Mouse (Mus musculus): ENCODE measurements at regions not wholly inside any gene's neighbourhood (a gene's known extent, or its start where the extent isn't known, plus 50 kb on each side); places are given as distances from the start of the nearest gene placed in this dataset.

- WGBS = 83% methylated on average over 4 of the region's 4 CpGs
These were observed 127.8 kb downstream of the Cog6 start for GRCm38 (mm10) chr3:52889156-52889715.

GRCm38 (mm10) chr3:52881981-52882380, 135.1 kb downstream of the Cog6 start:
- Histone ChIP-seq H3K36me3 (no peaks in the 10 kb centered on the region), H3K4me1 (no peaks in the 10 kb centered on the region), H3K9me3 (replicated peaks) (no peaks in the 10 kb centered on the region), H3K27ac (replicated peaks) (no peak overlapping the region), H3K4me3 (no peak overlapping the region), H3K27me3 (ENCODE audit: low read depth, poor library complexity, severe bottlenecking) (no peaks in the 10 kb centered on the region)
- no peak for DNase-seq (ENCODE audit: low spot score)
- 88% methylated on average over 3 of the region's 3 CpGs for WGBS

More at GRCm38 (mm10) chr3:52889156-52889715, 127.8 kb downstream of the Cog6 start:
- Histone ChIP-seq H3K4me1 (no peaks in the 10 kb centered on the region), H3K27ac (replicated peaks) (no peak overlapping the region), H3K36me3 (no peaks in the 10 kb centered on the region), H3K9me3 (replicated peaks) (no peaks in the 10 kb centered on the region), H3K27me3 (ENCODE audit: low read depth, poor library complexity, severe bottlenecking) (no peaks in the 10 kb centered on the region), H3K4me3 (no peak overlapping the region)
- DNase-seq (ENCODE audit: low spot score) = no peak

DNA sequence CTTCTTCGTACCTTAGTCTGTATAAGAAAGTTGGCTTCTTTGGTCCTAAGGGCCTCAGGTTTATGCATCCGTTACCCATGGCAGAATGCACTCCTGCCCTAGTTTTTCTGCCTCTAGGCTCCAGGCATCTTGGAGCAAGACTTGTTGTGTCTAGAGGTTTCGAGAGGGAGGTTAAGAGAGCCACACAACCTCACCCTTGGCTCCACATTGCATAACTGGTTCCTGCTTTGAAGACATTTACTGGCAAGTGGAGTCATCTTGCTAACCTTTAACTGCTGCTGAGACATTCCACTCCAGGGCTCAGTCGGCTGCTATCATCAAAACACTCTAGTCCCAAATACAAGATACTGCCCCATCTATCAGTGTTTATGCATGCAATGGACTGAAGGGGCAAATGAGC, 135.9 kb downstream of the Cog6 start:
- Histone ChIP-seq H3K4me1 (no peaks in the 10 kb centered on the region), H3K36me3 (no peaks in the 10 kb centered on the region), H3K9me3 (replicated peaks) (no peaks in the 10 kb centered on the region), H3K27ac (replicated peaks) (no peak overlapping the region), H3K27me3 (ENCODE audit: low read depth, poor library complexity, severe bottlenecking) (no peaks in the 10 kb centered on the region), H3K4me3 (no peak overlapping the region)
- WGBS = 84% methylated on average over 4 of the region's 4 CpGs
- DNase-seq (ENCODE audit: low spot score) = no peak

DNA sequence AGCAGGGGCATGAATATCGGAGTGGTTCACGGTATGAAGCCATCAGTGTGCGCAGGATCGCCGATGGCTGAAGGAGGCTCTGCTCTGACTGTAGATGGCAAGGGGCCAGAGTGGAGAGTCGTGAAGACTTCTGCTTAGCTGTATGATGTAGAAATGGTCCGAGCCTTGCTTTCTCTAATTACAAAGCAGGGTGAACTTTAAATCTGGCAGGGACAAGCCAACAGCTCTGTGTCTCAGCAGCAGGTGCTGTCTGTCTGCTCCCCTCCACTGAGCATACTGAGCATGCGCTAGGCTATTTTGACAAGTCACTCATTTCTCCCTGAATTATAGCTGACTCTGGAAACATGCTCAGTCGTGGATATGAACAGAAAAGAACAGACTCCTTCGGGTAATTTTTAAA, 137.3 kb downstream of the Cog6 start:
- no peaks in the 10 kb centered on the region for H3K27me3 ChIP-seq (ENCODE audit: low read depth, poor library complexity, severe bottlenecking)
- no peaks in the 10 kb centered on the region for H3K9me3 ChIP-seq (replicated peaks)
- DNase-seq (ENCODE audit: low spot score) = no peak
- H3K36me3 ChIP-seq = no peaks in the 10 kb centered on the region
- WGBS = 93% methylated on average over 10 of the region's 10 CpGs
- H3K27ac ChIP-seq (replicated peaks) = no peak overlapping the region
- H3K4me1 ChIP-seq = no peaks in the 10 kb centered on the region
- no peak overlapping the region for H3K4me3 ChIP-seq

DNA sequence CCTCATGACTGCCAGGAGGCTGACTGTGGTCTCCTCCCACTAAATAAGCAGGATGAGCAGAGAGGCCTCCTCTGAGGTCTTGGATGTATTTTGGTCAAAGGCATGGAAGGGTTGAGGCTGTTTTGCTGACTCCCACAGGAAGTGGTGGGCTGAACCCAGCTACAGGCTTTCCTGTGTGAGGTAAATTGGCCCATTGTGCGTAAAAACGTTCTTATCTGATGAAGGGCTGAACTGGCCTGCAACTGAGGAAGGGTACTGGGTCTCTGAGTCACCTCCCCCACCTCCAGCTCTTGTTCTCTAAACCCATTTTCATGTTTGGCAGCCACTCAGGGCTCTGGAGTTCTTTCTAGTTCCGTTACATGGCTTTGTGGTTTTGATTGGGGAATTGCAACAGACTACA, 138.7 kb downstream of the Cog6 start:
- Histone ChIP-seq H3K27ac (replicated peaks) (no peak overlapping the region), H3K9me3 (replicated peaks) (no peaks in the 10 kb centered on the region), H3K4me3 (no peak overlapping the region), H3K36me3 (no peaks in the 10 kb centered on the region), H3K27me3 (ENCODE audit: low read depth, poor library complexity, severe bottlenecking) (no peaks in the 10 kb centered on the region), H3K4me1 (no peaks in the 10 kb centered on the region)
- 80% methylated on average over 3 of the region's 3 CpGs for WGBS
- no peak for DNase-seq (ENCODE audit: low spot score)

- Histone ChIP-seq H3K36me3 (no peaks in the 10 kb centered on the region), H3K9me3 (replicated peaks) (no peaks in the 10 kb centered on the region), H3K27me3 (ENCODE audit: low read depth, poor library complexity, severe bottlenecking) (no peaks in the 10 kb centered on the region), H3K4me3 (no peak overlapping the region), H3K27ac (replicated peaks) (no peak overlapping the region), H3K4me1 (no peaks in the 10 kb centered on the region)
- DNase-seq (ENCODE audit: low spot score) = no peak
- WGBS = 94% methylated on average over 5 of the region's 5 CpGs
These were observed 144.8 kb downstream of the Cog6 start for GRCm38 (mm10) chr3:52872260-52872659.

DNA sequence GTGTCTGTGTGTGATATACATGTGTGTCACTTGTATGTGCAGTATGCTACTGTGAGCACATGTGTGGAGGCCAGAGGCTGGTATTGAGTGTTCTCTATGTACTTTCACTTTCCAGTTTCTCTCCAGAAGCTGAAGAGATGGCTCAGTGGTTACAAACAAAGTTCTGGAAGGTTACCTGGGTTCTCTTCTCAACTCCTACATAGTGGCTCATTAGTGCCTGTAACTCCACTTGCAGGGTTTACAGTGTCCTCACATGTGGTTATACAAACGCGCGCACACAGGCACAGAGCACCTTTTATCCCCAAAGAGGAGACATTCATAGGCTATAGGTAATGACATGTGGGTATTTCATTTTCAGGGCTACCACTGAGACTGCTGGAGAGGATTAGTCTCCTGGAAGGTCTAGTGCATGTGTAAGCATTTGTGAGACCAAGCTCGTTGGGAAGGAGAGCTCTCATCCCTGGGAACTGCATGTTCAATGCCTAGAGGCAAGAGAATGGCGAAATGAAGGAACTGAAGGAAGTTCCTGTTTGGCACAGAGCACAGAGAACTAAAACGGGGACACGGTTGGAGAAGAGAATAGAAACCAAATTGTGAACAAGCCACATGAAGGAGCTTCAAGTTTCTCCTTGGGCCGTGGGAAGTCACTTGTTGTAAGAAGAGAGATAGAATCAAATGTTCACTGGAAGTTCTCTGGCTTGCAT, 153.7 kb downstream of the Cog6 start:
- Histone ChIP-seq H3K4me1 (peaks cover 7% of the 10 kb centered on the region; the same call in 1 of the 2 replicates), H3K27ac (replicated peaks) (no peak overlapping the region), H3K9me3 (replicated peaks) (no peaks in the 10 kb centered on the region), H3K4me3 (no peak overlapping the region), H3K27me3 (ENCODE audit: low read depth, poor library complexity, severe bottlenecking) (no peaks in the 10 kb centered on the region), H3K36me3 (no peaks in the 10 kb centered on the region)
- no peak for DNase-seq (ENCODE audit: low spot score)
- WGBS = 89% methylated on average over 8 of the region's 8 CpGs

DNA sequence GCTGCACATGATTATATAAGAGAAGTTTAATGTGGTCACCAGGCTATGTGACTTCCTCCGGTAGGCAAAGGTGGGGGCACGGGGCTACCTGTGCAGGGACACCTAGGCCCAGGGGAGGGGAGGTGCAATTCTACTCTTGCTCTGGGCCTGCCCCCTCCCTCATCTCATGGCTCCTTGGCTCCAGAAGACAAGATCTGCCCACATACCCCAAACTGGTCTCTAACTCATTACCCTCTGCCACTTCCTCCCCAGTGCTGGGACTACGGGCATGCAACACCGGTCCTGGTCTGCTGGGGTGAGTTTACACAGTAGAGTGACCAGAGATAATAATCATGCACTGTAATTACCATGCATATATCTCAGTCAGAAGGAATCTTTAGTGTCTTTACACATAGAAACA, 155.0 kb downstream of the Cog6 start:
- 88% methylated on average over 4 of the region's 4 CpGs for WGBS
- Histone ChIP-seq H3K4me3 (no peak overlapping the region), H3K9me3 (replicated peaks) (no peaks in the 10 kb centered on the region), H3K27me3 (ENCODE audit: low read depth, poor library complexity, severe bottlenecking) (no peaks in the 10 kb centered on the region), H3K27ac (replicated peaks) (no peak overlapping the region), H3K36me3 (no peaks in the 10 kb centered on the region), H3K4me1 (peaks cover 8% of the 10 kb centered on the region; the same call in 1 of the 2 replicates)
- DNase-seq (ENCODE audit: low spot score) = no peak

- H3K27me3 ChIP-seq (ENCODE audit: low read depth, poor library complexity, severe bottlenecking) = no peaks in the 10 kb centered on the region
- WGBS = 90% methylated on average over 13 of the region's 13 CpGs
- no peak for DNase-seq (ENCODE audit: low spot score)
- no peaks in the 10 kb centered on the region for H3K36me3 ChIP-seq
- H3K4me1 ChIP-seq = peaks cover 10% of the 10 kb centered on the region; the same call in 1 of the 2 replicates
- H3K9me3 ChIP-seq (replicated peaks) = no peaks in the 10 kb centered on the region
- H3K4me3 ChIP-seq = no peak overlapping the region
- H3K27ac ChIP-seq (replicated peaks) = no peak overlapping the region
These were observed 155.5 kb downstream of the Cog6 start for GRCm38 (mm10) chr3:52861538-52861937.

DNA sequence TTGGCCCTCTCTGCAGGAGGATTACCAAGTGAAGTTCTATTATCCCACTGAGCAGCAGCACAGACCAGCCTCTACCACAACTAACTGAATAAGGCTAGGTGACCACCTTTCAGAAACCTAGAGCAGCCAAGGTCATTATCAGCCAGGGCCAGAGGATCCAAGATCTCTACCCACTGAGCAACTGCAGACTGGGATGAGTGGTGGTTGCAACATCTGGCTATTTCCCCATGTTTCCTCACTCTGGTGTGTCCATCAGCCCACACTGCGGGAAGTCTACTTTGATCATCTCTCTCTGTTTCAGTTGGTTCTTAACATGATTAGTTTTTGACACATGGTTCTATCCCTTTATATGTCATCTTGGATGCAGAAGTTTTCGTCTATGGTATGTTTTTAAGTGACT, 157.2 kb downstream of the Cog6 start:
- Histone ChIP-seq H3K4me1 (peaks cover 10% of the 10 kb centered on the region; the same call in 1 of the 2 replicates), H3K27ac (replicated peaks) (no peak overlapping the region), H3K27me3 (ENCODE audit: low read depth, poor library complexity, severe bottlenecking) (no peaks in the 10 kb centered on the region), H3K4me3 (no peak overlapping the region), H3K36me3 (no peaks in the 10 kb centered on the region), H3K9me3 (replicated peaks) (no peaks in the 10 kb centered on the region)
- no peak for DNase-seq (ENCODE audit: low spot score)
- 76% methylated on average over 2 of the region's 2 CpGs for WGBS

DNA sequence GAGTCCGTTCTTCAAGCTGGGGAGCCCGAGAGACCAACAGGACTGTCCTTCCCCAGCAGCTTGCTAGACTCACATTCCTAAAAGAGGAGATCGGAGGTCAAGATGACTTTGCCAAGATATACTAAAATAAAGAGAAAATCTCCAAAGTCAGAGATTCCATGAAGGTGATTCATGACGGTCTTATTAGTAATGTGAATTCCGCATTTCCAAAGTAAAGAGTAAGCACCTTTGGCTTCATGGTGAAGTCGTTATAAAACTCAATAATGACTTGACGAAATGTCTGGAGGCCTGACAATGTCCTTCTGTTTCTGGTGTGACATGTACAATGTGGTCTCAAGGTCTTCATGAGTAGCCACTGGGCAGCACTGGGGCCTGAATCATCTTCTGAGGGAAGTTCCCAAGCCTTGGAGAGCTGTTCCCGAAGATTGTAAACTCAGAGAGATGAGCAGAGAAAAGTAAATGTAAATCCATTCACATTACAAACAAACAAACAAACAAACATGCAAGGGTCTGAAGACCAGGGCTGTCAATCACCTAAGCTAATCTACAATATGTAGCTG, 157.7 kb downstream of the Cog6 start:
- Histone ChIP-seq H3K27me3 (ENCODE audit: low read depth, poor library complexity, severe bottlenecking) (no peaks in the 10 kb centered on the region), H3K9me3 (replicated peaks) (no peaks in the 10 kb centered on the region), H3K36me3 (no peaks in the 10 kb centered on the region), H3K4me3 (no peak overlapping the region), H3K27ac (replicated peaks) (no peak overlapping the region), H3K4me1 (peaks cover 10% of the 10 kb centered on the region; the same call in 1 of the 2 replicates)
- WGBS = 94% methylated on average over 8 of the region's 8 CpGs
- DNase-seq (ENCODE audit: low spot score) = no peak

GRCm38 (mm10) chr3:52858259-52858658, 158.8 kb downstream of the Cog6 start:
- DNase-seq (ENCODE audit: low spot score) = no peak
- H3K4me3 ChIP-seq = no peak overlapping the region
- WGBS = 89% methylated on average over 9 of the region's 9 CpGs

DNA sequence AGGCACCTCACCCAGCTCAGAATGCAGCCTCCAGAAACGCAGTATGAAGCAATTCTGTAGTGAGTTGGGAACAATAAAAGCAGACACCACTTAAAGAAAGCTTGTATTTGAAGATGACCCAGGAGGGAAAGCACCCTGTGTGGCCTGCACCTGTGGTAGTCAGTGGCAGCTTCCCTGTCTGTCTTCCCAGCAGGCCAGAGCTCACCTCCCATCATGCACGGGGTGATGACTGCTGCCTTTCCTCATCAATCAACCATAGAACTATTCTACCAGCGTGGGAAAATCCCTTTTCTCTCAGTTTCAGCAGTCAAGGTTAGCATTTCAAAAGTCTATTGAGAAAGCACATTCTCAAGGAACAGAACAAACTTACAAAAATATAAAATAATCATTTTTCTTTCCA, 160.0 kb downstream of the Cog6 start:
- DNase-seq (ENCODE audit: low spot score) = no peak
- no peak overlapping the region for H3K4me3 ChIP-seq

More at GRCm38 (mm10) chr3:52858259-52858658, 158.8 kb downstream of the Cog6 start:
- Histone ChIP-seq H3K4me1 (peaks cover 10% of the 10 kb centered on the region; the same call in 1 of the 2 replicates), H3K27ac (replicated peaks) (no peak overlapping the region), H3K27me3 (ENCODE audit: low read depth, poor library complexity, severe bottlenecking) (no peaks in the 10 kb centered on the region), H3K9me3 (replicated peaks) (no peaks in the 10 kb centered on the region), H3K36me3 (no peaks in the 10 kb centered on the region)

More for the DNA sequence above, 160.0 kb downstream of the Cog6 start:
- H3K4me1 ChIP-seq = peaks cover 10% of the 10 kb centered on the region; the same call in 1 of the 2 replicates
- H3K27ac ChIP-seq (replicated peaks) = no peak overlapping the region
- WGBS = 76% methylated on average over 3 of the region's 3 CpGs
- no peaks in the 10 kb centered on the region for H3K36me3 ChIP-seq
- no peaks in the 10 kb centered on the region for H3K27me3 ChIP-seq (ENCODE audit: low read depth, poor library complexity, severe bottlenecking)
- no peaks in the 10 kb centered on the region for H3K9me3 ChIP-seq (replicated peaks)

Measured in midbrain, embryonic 10.5 days (tissue).